Mouse (Mus musculus) forebrain, embryonic 10.5 days (tissue): Measurements from ENCODE around the gene Szt2. TPM values are rescaled to one million over a fixed set of nuclear protein-coding genes. Genes with fewer than 3 reads are reported as not detected.

Experiments used
- DNase-seq: peaks from one replicate; pipeline ENCODE4 v3.0.0-alpha.2; 2017; ENCODE audit warnings: low spot score; ENCODE audit errors: extremely low spot score
- H3K27ac ChIP-seq: fragments of 300-500 bp; sonication (generic); 2 replicates; pipeline ENCODE4 v1.5.1; 2016; ENCODE audit warnings: mild to moderate bottlenecking
- H3K27me3 ChIP-seq: fragments of 300-500 bp; sonication (generic); 2 replicates; pipeline ENCODE4 v1.6.1; 2016; ENCODE audit warnings: mild to moderate bottlenecking; ENCODE audit not compliant: poor library complexity, severe bottlenecking
- H3K36me3 ChIP-seq: fragments of 300-500 bp; sonication (generic); replicated peaks from 2 replicates; pipeline ENCODE4 v1.6.1; 2016; ENCODE audit warnings: mild to moderate bottlenecking, moderate library complexity
- H3K4me1 ChIP-seq: fragments of 300-500 bp; sonication (generic); 2 replicates; pipeline ENCODE4 v1.6.1; 2016
- H3K4me3 ChIP-seq: fragments of 300-500 bp; sonication (generic); 2 replicates; pipeline ENCODE4 v1.5.1; 2016; ENCODE audit warnings: mild to moderate bottlenecking, moderate library complexity
- H3K9me3 ChIP-seq: fragments of 300-500 bp; sonication (generic); 2 replicates; pipeline ENCODE4 v1.6.1; 2016; ENCODE audit warnings: mild to moderate bottlenecking, moderate library complexity
- WGBS: fragments of 180-500 bp; shearing (Covaris S2); methylation state at CpG from one replicate; pipeline ENCODE4 v1.1.7; 2016; 5-methylcytosine and 5-hydroxymethylcytosine counted together
- polyA plus RNA-seq: library from polyadenylated mRNA; unstranded; fragments of >200 nt; fragmentation: Nextera tagmentation; extraction: Ambion mirVana; gene quantifications from 2 replicates; pipeline ENCODE4 v1.2.1, GENCODE M21; 2016

Szt2 gene
- 8.7 and 9.7 TPM in 2 replicates for polyA plus RNA-seq

GRCm38 (mm10) chr4:118409142-118409900 lies at the start of gene Szt2, which contains the start of gene Med8:
Gene Szt2, minus strand, starts transcription at chr4:118409273.
Gene Med8, plus strand, starts transcription at chr4:118409337.
- Histone ChIP-seq H3K9me3 (no peaks in the 10 kb centered on the region), H3K4me3 (peak within 1 kb of the TSS; percentile 96), H3K4me1 (peaks cover 25% of the 10 kb centered on the region), H3K36me3 (peaks cover 52% of the 10 kb centered on the region), H3K27me3 (no peaks in the 10 kb centered on the region), H3K27ac (peak within 1 kb of the TSS; percentile 92)
- WGBS: under 1% methylated on average over 53 of the region's 53 CpGs
- peak; percentile 95 for DNase-seq

GRCm38 (mm10) chr4:118457345-118457975 lies 48.4 kb upstream of the Szt2 start, which contains the start of gene Mpl:
Gene Mpl, minus strand, starts transcription at chr4:118457513.
- Histone ChIP-seq H3K36me3 (no peaks in the 10 kb centered on the region), H3K4me3 (no peak within 1 kb of the TSS), H3K27ac (no peak within 1 kb of the TSS; the same call in 1 of the 2 replicates), H3K4me1 (no peaks in the 10 kb centered on the region), H3K9me3 (no peaks in the 10 kb centered on the region), H3K27me3 (no peaks in the 10 kb centered on the region)
- WGBS: 82% methylated on average over 9 of the region's 9 CpGs
- DNase-seq: no peak

- Histone ChIP-seq H3K27me3 (peaks cover 4% of the 10 kb centered on the region; the same call in 1 of the 2 replicates), H3K4me1 (peaks cover 21% of the 10 kb centered on the region), H3K4me3 (peak overlapping the region; percentile 50), H3K9me3 (no peaks in the 10 kb centered on the region), H3K36me3 (no peaks in the 10 kb centered on the region), H3K27ac (peak overlapping the region; percentile 80)
- DNase-seq: no peak
- WGBS: 22% methylated on average over 24 of the region's 24 CpGs
These were observed 37.5 kb upstream of the Szt2 start for GRCm38 (mm10) chr4:118446415-118447153.

- peak; percentile 53 for DNase-seq
- peak overlapping the region; percentile 50 for H3K4me3 ChIP-seq
- H3K4me1 ChIP-seq: peaks cover 21% of the 10 kb centered on the region
- WGBS: 12% methylated on average over 18 of the region's 18 CpGs
- no peaks in the 10 kb centered on the region for H3K36me3 ChIP-seq
- H3K27me3 ChIP-seq: peaks cover 4% of the 10 kb centered on the region; the same call in 1 of the 2 replicates
- peak overlapping the region; percentile 80 for H3K27ac ChIP-seq
- no peaks in the 10 kb centered on the region for H3K9me3 ChIP-seq
These were observed 36.8 kb upstream of the Szt2 start for GRCm38 (mm10) chr4:118445781-118446414.

- 88% methylated on average over 10 of the region's 10 CpGs for WGBS
- Histone ChIP-seq H3K4me3 (no peak overlapping the region), H3K27ac (no peak overlapping the region), H3K9me3 (no peaks in the 10 kb centered on the region), H3K27me3 (peaks cover 4% of the 10 kb centered on the region; the same call in 1 of the 2 replicates), H3K36me3 (no peaks in the 10 kb centered on the region), H3K4me1 (peaks cover 21% of the 10 kb centered on the region)
- DNase-seq: no peak
These were observed 36.0 kb upstream of the Szt2 start for GRCm38 (mm10) chr4:118445088-118445487.

- Histone ChIP-seq H3K36me3 (peaks cover 33% of the 10 kb centered on the region), H3K9me3 (no peaks in the 10 kb centered on the region), H3K4me1 (peaks cover 47% of the 10 kb centered on the region), H3K4me3 (peak overlapping the region; percentile 99), H3K27ac (peak overlapping the region; percentile 96), H3K27me3 (no peaks in the 10 kb centered on the region)
- DNase-seq: no peak
- WGBS: 9% methylated on average over 12 of the region's 12 CpGs
These were observed 28.8 kb upstream of the Szt2 start for GRCm38 (mm10) chr4:118437829-118438253.

GRCm38 (mm10) chr4:118436820-118437603 lies 27.9 kb upstream of the Szt2 start, which contains the start of gene Cdc20:
Gene Cdc20, minus strand, starts transcription at chr4:118437352.
- Histone ChIP-seq H3K27ac (peak within 1 kb of the TSS; percentile 96), H3K4me1 (peaks cover 50% of the 10 kb centered on the region), H3K27me3 (no peaks in the 10 kb centered on the region), H3K36me3 (peaks cover 42% of the 10 kb centered on the region), H3K4me3 (peak within 1 kb of the TSS; percentile 99), H3K9me3 (no peaks in the 10 kb centered on the region)
- WGBS: under 1% methylated on average over 67 of the region's 67 CpGs
- DNase-seq: peak; percentile 95

GRCm38 (mm10) chr4:118432332-118432731 lies 23.3 kb upstream of the Szt2 start:
- Histone ChIP-seq H3K4me3 (no peak overlapping the region), H3K36me3 (peaks cover 68% of the 10 kb centered on the region), H3K27ac (no peak overlapping the region), H3K27me3 (no peaks in the 10 kb centered on the region), H3K4me1 (peaks cover 69% of the 10 kb centered on the region), H3K9me3 (no peaks in the 10 kb centered on the region)
- no peak for DNase-seq
- WGBS: 85% methylated on average over 8 of the region's 8 CpGs

- peak overlapping the region; percentile 92; the same call in 1 of the 2 replicates for H3K27ac ChIP-seq
- peaks cover 47% of the 10 kb centered on the region for H3K4me1 ChIP-seq
These were observed 20.3 kb upstream of the Szt2 start for GRCm38 (mm10) chr4:118429215-118429895.

GRCm38 (mm10) chr4:118428531-118429214 lies 19.6 kb upstream of the Szt2 start:
- Histone ChIP-seq H3K27ac (peak overlapping the region; percentile 92), H3K9me3 (no peaks in the 10 kb centered on the region), H3K4me1 (peaks cover 40% of the 10 kb centered on the region), H3K36me3 (peaks cover 48% of the 10 kb centered on the region), H3K4me3 (peak overlapping the region; percentile 79), H3K27me3 (no peaks in the 10 kb centered on the region)
- DNase-seq: no peak
- 58% methylated on average over 15 of the region's 15 CpGs for WGBS

More at GRCm38 (mm10) chr4:118429215-118429895, 20.3 kb upstream of the Szt2 start:
- 59% methylated on average over 7 of the region's 7 CpGs for WGBS
- H3K4me3 ChIP-seq: peak overlapping the region; percentile 79
- H3K27me3 ChIP-seq: no peaks in the 10 kb centered on the region
- no peaks in the 10 kb centered on the region for H3K9me3 ChIP-seq
- no peak for DNase-seq
- H3K36me3 ChIP-seq: peaks cover 50% of the 10 kb centered on the region
